Mouse (Mus musculus) hindbrain, embryonic 14.5 days (tissue): Measurements from ENCODE around the gene Gm48552. TPM values are rescaled to one million over a fixed set of nuclear protein-coding genes. Genes with fewer than 3 reads are reported as not detected.

Experiments
- ATAC-seq: fragments of 200-750 bp; cut with Nextera tagmentation; 2 replicates; pipeline ENCODE4 v1.8.0; 2017; ENCODE audit warnings: moderate number of reproducible peaks, mild to moderate bottlenecking, moderate TSS enrichment, moderate library complexity; ENCODE audit not compliant: low FRiP score
- DNase-seq: peaks from one replicate; pipeline ENCODE4 v3.0.0-alpha.2; 2015; ENCODE audit warnings: low spot score
- H3K27ac ChIP-seq: fragments of 300-500 bp; sonication (generic); 2 replicates; pipeline ENCODE4 v1.5.1; 2014; ENCODE audit warnings: mild to moderate bottlenecking, moderate library complexity
- H3K27me3 ChIP-seq: fragments of 300-500 bp; sonication (generic); 2 replicates; pipeline ENCODE4 v1.6.1; 2014; ENCODE audit warnings: mild to moderate bottlenecking, low read length, mixed read lengths; ENCODE audit not compliant: control insufficient read depth, insufficient read depth
- H3K36me3 ChIP-seq: fragments of 300-500 bp; sonication (generic); replicated peaks from 2 replicates; pipeline ENCODE4 v1.6.1; 2014; ENCODE audit not compliant: control insufficient read depth, insufficient read depth
- H3K4me1 ChIP-seq: fragments of 300-500 bp; sonication (generic); replicated peaks from 2 replicates; pipeline ENCODE4 v1.6.1; 2014; ENCODE audit warnings: antibody characterized with exemption, low read length, mixed read lengths; ENCODE audit not compliant: control insufficient read depth, insufficient read depth
- H3K4me2 ChIP-seq: fragments of 300-500 bp; sonication (generic); replicated peaks from 2 replicates; pipeline ENCODE4 v1.6.1; 2014; ENCODE audit warnings: mild to moderate bottlenecking, moderate library complexity
- H3K4me3 ChIP-seq: fragments of 300-500 bp; sonication (generic); replicated peaks from 2 replicates; pipeline ENCODE4 v1.5.1; 2014; ENCODE audit warnings: mild to moderate bottlenecking, low read length
- H3K9ac ChIP-seq: fragments of 300-500 bp; sonication (generic); 2 replicates; pipeline ENCODE4 v1.6.1; 2014
- H3K9me3 ChIP-seq: fragments of 300-500 bp; sonication (generic); 2 replicates; pipeline ENCODE4 v1.6.1; 2016; ENCODE audit warnings: low read length; ENCODE audit not compliant: control insufficient read depth
- WGBS: fragments of 180-500 bp; shearing (Covaris S2); extraction: QIAGEN DNeasy Blood & Tissue Kit; methylation state at CpG from one replicate; pipeline ENCODE4 v1.1.7; 2014; 5-methylcytosine and 5-hydroxymethylcytosine counted together
- polyA plus RNA-seq: library from polyadenylated mRNA; unstranded; fragments of >200 nt; fragmentation: Nextera tagmentation; extraction: Ambion mirVana; gene quantifications from 2 replicates; pipeline ENCODE4 v1.2.1, GENCODE M21; 2014

Gm48552 gene
- polyA plus RNA-seq, 1 experiment from 2014 or later = 1.9 TPM

DNA sequence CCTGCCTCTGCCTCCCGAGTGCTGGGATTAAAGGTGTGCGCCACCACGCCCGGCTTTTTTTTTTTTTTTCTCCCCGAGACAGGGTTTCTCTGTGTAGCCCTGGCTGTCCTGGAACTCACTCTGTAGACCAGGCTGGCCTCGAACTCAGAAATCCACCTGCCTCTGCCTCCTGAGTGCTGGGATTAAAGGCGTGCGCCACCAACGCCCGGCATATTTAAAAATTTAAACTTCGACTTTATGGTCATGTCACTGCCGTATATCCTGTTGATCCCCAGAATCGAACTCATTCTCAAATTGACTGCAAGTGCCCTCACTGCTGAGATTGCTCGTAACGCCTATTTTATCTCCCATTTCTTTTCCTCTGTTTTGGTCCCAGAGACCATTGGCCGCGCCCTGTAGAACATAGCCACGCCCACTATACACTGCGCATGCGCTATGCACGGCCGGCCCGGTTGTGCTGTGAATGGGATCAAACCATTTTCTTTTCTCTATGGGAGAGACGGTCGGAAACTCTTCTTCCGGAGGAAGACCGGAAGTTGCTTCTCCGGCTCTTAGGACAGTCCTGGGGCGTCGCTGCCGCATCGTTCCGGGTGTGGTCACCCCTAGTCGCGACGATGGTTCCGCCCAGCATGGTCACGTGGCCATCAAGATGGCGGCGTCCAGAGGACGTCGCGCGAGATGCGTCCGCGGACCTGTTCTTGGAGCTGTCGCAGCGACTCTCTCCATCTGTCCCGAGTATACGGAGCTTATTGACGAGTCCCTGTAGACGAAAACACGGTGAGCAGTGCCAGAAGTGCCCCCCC lies 4.8 kb upstream of the Gm48552 start, which contains the start of the genes Dohh and Gm48551:
Dohh (plus strand) TSS at position 627 of the 803 bp plus-strand sequence.
Gm48551 (plus strand) TSS at position 665 of the 803 bp plus-strand sequence.
- Histone ChIP-seq H3K27ac (peak within 1 kb of the TSS; percentile 86), H3K4me1 (peaks cover 12% of the 10 kb centered on the region), H3K27me3 (no peaks in the 10 kb centered on the region), H3K4me2 (peak within 1 kb of the TSS; percentile 64), H3K9ac (peak within 1 kb of the TSS; percentile 83), H3K36me3 (peaks cover 28% of the 10 kb centered on the region), H3K4me3 (peak within 1 kb of the TSS; percentile 85), H3K9me3 (no peaks in the 10 kb centered on the region)
- ATAC-seq = peak; percentile 94
- peak; percentile 100 for DNase-seq
- 4% methylated on average over 50 of the region's 54 CpGs for WGBS

DNA sequence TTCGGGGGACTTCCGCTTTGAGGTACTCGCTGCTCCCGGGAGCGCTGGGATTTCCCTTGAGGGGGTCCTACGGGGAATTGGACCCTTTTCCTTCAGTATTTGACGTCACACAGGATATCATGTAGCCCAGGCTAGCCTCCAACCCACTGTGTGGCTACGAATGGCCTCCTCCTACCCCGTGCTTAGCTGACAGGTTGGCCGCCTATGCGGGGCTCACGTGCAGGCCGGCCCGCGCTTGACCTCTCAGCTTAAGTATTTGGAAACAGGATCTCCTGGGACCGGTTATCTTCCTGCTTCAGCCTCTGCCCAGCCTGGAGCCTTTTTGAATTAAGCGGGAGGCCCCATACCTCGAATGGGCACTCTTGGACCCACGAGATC lies 4.2 kb upstream of the Gm48552 start:
- H3K4me1 ChIP-seq = peaks cover 10% of the 10 kb centered on the region
- H3K9me3 ChIP-seq = no peaks in the 10 kb centered on the region
- H3K4me2 ChIP-seq = peak overlapping the region; percentile 64
- peak overlapping the region; percentile 83 for H3K9ac ChIP-seq
- 1% methylated on average over 19 of the region's 19 CpGs for WGBS
- peak overlapping the region; percentile 85 for H3K4me3 ChIP-seq
- no peaks in the 10 kb centered on the region for H3K27me3 ChIP-seq
- H3K36me3 ChIP-seq = peaks cover 30% of the 10 kb centered on the region
- ATAC-seq = peak; percentile 14; the same call in 1 of the 2 replicates
- peak overlapping the region; percentile 86 for H3K27ac ChIP-seq
- DNase-seq = no peak

DNA sequence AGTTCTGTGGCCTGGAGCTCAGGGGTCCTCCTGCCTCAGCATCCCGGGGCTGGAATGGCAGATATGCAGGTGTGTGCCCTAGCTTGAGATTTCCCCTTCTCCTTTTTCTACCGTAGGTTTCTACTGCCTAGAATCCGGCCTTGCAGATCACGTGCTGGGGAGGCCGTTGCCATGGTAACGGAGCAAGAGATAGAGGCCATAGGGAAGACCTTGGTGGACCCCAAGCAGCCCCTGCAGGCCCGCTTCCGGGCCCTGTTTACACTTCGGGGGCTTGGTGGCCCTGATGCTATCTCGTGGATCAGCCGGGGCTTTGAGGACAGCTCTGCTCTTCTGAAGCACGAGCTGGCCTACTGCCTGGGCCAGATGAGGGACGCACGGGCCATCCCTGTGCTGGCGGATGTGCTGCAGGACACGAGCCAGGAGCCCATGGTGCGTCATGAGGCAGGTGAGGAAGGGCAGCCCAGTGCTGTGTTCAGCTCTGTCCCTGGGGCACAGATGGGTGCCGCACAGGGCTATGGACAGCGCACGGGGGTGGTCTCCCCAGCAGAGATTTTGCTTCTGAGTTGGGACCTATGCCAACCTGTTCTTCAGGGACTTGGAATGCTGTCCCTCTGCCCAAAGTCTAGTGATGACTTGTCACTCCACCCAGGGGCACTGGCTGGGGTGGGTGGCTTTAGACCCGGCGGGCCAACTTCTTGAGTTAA lies 3.0 kb upstream of the Gm48552 start:
- peaks cover 10% of the 10 kb centered on the region for H3K4me1 ChIP-seq
- ATAC-seq = no peak
- H3K27ac ChIP-seq = no peak overlapping the region
- no peaks in the 10 kb centered on the region for H3K9me3 ChIP-seq
- H3K9ac ChIP-seq = peak overlapping the region; percentile 83; the same call in 1 of the 2 replicates
- peaks cover 30% of the 10 kb centered on the region for H3K36me3 ChIP-seq
- 81% methylated on average over 22 of the region's 22 CpGs for WGBS
- H3K4me3 ChIP-seq = peak overlapping the region; percentile 85
- DNase-seq = no peak
- no peaks in the 10 kb centered on the region for H3K27me3 ChIP-seq
- peak overlapping the region; percentile 64; the same call in 1 of the 2 replicates for H3K4me2 ChIP-seq

DNA sequence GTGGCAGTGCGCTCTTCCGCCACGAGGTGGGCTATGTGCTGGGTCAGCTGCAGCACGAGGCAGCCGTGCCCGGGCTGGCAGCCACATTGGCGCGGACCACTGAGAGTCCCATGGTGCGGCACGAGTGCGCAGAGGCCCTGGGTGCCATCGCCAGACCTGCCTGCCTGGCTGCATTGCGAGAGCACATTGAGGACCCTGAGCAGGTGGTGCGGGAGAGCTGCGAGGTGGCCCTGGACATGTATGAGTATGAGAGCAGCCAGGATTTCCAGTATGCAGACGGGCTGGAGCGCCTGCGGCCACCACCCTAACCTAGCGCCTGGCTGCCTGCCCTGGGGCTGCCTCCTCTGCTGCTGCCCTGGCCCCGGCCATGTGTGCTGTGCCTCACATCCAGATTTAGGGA lies 1.1 kb upstream of the Gm48552 start:
- ATAC-seq = no peak
- H3K9ac ChIP-seq = no peak overlapping the region
- WGBS = 95% methylated on average over 20 of the region's 20 CpGs

GRCm38 (mm10) chr10:81389373-81389772 lies 568 bp downstream of the Gm48552 start:
- 31% methylated on average over 3 of the region's 3 CpGs for WGBS
- Histone ChIP-seq H3K9me3 (no peaks in the 10 kb centered on the region), H3K4me3 (no peak overlapping the region), H3K9ac (no peak overlapping the region), H3K4me1 (peaks cover 10% of the 10 kb centered on the region), H3K4me2 (no peak overlapping the region), H3K27ac (no peak overlapping the region), H3K27me3 (no peaks in the 10 kb centered on the region), H3K36me3 (peaks cover 35% of the 10 kb centered on the region)
- ATAC-seq (no peak), DNase-seq (no peak)

More for the DNA sequence above, 1.1 kb upstream of the Gm48552 start:
- no peaks in the 10 kb centered on the region for H3K27me3 ChIP-seq
- H3K27ac ChIP-seq = no peak overlapping the region
- no peak overlapping the region for H3K4me2 ChIP-seq
- peaks cover 35% of the 10 kb centered on the region for H3K36me3 ChIP-seq
- DNase-seq = no peak
- H3K4me3 ChIP-seq = no peak overlapping the region
- H3K4me1 ChIP-seq = peaks cover 10% of the 10 kb centered on the region
- no peaks in the 10 kb centered on the region for H3K9me3 ChIP-seq

DNA sequence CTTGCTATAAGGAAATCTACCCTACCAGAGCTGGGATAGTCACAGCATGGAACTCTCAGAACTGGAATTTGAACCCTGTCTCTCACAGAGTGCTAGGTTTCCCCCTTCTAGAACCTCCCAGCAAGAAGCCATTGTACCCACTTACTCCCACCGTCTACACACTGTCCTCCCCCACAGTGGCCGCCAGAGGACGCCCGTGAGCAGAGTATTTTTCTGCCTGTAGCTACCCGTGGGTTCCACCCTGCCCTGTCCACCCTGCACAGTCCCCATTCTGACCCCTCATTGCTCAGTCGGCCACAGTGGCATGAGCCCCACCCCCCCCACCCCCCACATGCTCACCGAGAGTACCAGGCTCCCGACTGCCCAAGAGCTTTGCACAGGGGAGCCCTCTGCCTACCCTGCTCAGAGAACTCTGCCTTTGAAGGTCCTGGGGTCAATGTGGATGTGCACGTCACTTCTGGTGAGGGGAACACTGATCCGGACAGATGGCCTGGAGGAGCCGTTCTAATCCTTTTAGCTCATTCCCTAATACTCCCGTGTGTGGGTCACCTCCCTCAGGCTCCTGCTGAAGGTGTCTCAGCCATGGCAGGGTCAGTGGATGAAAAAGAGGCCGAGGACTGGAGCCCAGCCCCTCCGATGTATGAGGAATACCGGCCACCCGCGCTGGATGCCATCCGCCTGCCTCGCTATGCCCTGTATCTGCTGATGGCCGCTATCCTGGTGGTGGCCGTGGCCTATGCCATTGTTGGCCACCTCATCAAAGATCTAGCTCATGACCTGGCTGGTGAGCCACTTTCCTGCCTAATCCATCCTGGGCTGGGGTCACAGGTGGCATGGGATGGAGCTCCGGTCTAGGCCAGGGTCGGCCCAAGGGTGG lies 1.2 kb downstream of the Gm48552 start:
- Histone ChIP-seq H3K27ac (no peak overlapping the region), H3K4me3 (no peak overlapping the region), H3K36me3 (peaks cover 35% of the 10 kb centered on the region), H3K4me1 (peaks cover 7% of the 10 kb centered on the region), H3K27me3 (no peaks in the 10 kb centered on the region), H3K9ac (no peak overlapping the region), H3K9me3 (no peaks in the 10 kb centered on the region), H3K4me2 (no peak overlapping the region)
- DNase-seq (peak; percentile 66), ATAC-seq (peak; percentile 50)
- 62% methylated on average over 23 of the region's 23 CpGs for WGBS

- no peak overlapping the region for H3K9ac ChIP-seq
- no peak overlapping the region for H3K27ac ChIP-seq
- no peak overlapping the region for H3K4me2 ChIP-seq
- no peaks in the 10 kb centered on the region for H3K9me3 ChIP-seq
- no peak for ATAC-seq
- 0 out of 2 replicates have a peak, but pooled peaks cover 2% of the 10 kb centered on the region for H3K4me1 ChIP-seq
- H3K4me3 ChIP-seq = no peak overlapping the region
- H3K36me3 ChIP-seq = peaks cover 35% of the 10 kb centered on the region
- no peak for DNase-seq
- no peaks in the 10 kb centered on the region for H3K27me3 ChIP-seq
- WGBS = 94% methylated on average over 13 of the region's 13 CpGs
Observed at GRCm38 (mm10) chr10:81390678-81390965, 1.8 kb downstream of the Gm48552 start.

DNA sequence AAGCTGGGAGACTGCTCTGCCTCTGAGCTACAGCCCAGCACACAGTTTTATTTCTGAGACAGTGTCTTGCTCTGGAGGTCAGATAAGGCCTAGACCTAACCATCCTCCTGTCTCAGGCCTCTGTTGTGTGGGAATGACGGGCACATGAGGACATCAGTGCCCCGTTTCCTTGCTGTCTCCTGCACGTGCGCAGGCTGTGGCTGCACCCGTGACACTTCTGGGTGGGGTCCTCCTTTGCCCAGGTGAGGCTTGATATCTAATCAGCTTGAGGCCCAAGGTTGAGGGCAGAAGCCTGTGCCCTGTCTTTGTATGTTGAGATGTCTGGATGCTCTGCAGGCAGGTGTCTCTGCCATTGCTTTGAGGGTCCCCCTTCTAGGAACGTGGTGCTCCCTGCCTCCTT lies 3.5 kb downstream of the Gm48552 start:
- Histone ChIP-seq H3K9me3 (no peaks in the 10 kb centered on the region), H3K4me3 (no peak overlapping the region), H3K36me3 (peaks cover 24% of the 10 kb centered on the region), H3K9ac (no peak overlapping the region), H3K4me2 (no peak overlapping the region), H3K27ac (no peak overlapping the region), H3K4me1 (no peaks in the 10 kb centered on the region), H3K27me3 (no peaks in the 10 kb centered on the region)
- WGBS = 88% methylated on average over 6 of the region's 6 CpGs
- DNase-seq = no peak
- ATAC-seq = no peak

- H3K9ac ChIP-seq = peak within 1 kb of the TSS; percentile 12
- 67% methylated on average over 14 of the region's 14 CpGs for WGBS
- no peak for ATAC-seq
- no peak within 1 kb of the TSS for H3K4me3 ChIP-seq
- H3K27me3 ChIP-seq = no peaks in the 10 kb centered on the region
- peaks cover 24% of the 10 kb centered on the region for H3K36me3 ChIP-seq
- no peaks in the 10 kb centered on the region for H3K9me3 ChIP-seq
- H3K4me2 ChIP-seq = peak within 1 kb of the TSS; percentile 24
- no peak for DNase-seq
- H3K27ac ChIP-seq = no peak within 1 kb of the TSS
- H3K4me1 ChIP-seq = no peaks in the 10 kb centered on the region
Observed at GRCm38 (mm10) chr10:81392781-81393185, 4.0 kb downstream of the Gm48552 start, which contains the start of gene Smim24. TSS of gene Smim24 (plus strand) at chr10:81393051.
